Mouse (Mus musculus): Measurements from ENCODE around the gene Gdpd2. TPM values are rescaled to one million over a fixed set of nuclear protein-coding genes. Genes with fewer than 3 reads are reported as not detected.

The Gdpd2 gene
- total RNA-seq, 1 experiment from 2014 or later: not detected

- no peak for ATAC-seq (ENCODE audit: extremely low read depth, insufficient number of reproducible peaks, low FRiP score, poor library complexity, severe bottlenecking)
Measured at GRCm38 (mm10) chrX:100775405-100775804, 45.7 kb downstream of the Gdpd2 start.

GRCm38 (mm10) chrX:100776494-100776893, 46.8 kb downstream of the Gdpd2 start:
- ATAC-seq (ENCODE audit: extremely low read depth, insufficient number of reproducible peaks, low FRiP score, poor library complexity, severe bottlenecking): peak; percentile 31; the same call in 1 of the 2 replicates

- peak; percentile 53 for ATAC-seq (ENCODE audit: extremely low read depth, insufficient number of reproducible peaks, low FRiP score, poor library complexity, severe bottlenecking)
Measured at GRCm38 (mm10) chrX:100776985-100777654, 47.4 kb downstream of the Gdpd2 start.

GRCm38 (mm10) chrX:100777655-100778234, 48.1 kb downstream of the Gdpd2 start:
- ATAC-seq (ENCODE audit: extremely low read depth, insufficient number of reproducible peaks, low FRiP score, poor library complexity, severe bottlenecking): no peak

- ATAC-seq (ENCODE audit: extremely low read depth, insufficient number of reproducible peaks, low FRiP score, poor library complexity, severe bottlenecking): no peak
Measured at GRCm38 (mm10) chrX:100778397-100778796, 48.7 kb downstream of the Gdpd2 start.

Other genes with a start within 250 kb of the Gdpd2 start
- gene Igbp1, start 235.6 kb upstream of the Gdpd2 start, total RNA-seq (2017): 67.4 and 67.7 TPM in 2 replicates
- not detected in 2 replicates for gene Dgat2l6, start 205.0 kb upstream of the Gdpd2 start, total RNA-seq (2017)
- gene Awat1, start 157.6 kb upstream of the Gdpd2 start, total RNA-seq (2017): not detected in 2 replicates
- not detected in 2 replicates for gene P2ry4, start 135.0 kb upstream of the Gdpd2 start, total RNA-seq (2017)
- not detected in 2 replicates for gene Arr3, start 124.4 kb upstream of the Gdpd2 start, total RNA-seq (2017)
- gene Kif4, start 104.1 kb upstream of the Gdpd2 start, total RNA-seq (2017): 1.1 and 2.1 TPM in 2 replicates
- 10.8 and 12.9 TPM in 2 replicates for gene Pdzd11, start 103.3 kb upstream of the Gdpd2 start, total RNA-seq (2017)
- gene Dlg3, start 37.8 kb downstream of the Gdpd2 start, total RNA-seq (2017): 4.7 and 5.8 TPM in 2 replicates

Data from neutrophil, adult 5-6 weeks (primary cell).